In the genomic region with DNA sequence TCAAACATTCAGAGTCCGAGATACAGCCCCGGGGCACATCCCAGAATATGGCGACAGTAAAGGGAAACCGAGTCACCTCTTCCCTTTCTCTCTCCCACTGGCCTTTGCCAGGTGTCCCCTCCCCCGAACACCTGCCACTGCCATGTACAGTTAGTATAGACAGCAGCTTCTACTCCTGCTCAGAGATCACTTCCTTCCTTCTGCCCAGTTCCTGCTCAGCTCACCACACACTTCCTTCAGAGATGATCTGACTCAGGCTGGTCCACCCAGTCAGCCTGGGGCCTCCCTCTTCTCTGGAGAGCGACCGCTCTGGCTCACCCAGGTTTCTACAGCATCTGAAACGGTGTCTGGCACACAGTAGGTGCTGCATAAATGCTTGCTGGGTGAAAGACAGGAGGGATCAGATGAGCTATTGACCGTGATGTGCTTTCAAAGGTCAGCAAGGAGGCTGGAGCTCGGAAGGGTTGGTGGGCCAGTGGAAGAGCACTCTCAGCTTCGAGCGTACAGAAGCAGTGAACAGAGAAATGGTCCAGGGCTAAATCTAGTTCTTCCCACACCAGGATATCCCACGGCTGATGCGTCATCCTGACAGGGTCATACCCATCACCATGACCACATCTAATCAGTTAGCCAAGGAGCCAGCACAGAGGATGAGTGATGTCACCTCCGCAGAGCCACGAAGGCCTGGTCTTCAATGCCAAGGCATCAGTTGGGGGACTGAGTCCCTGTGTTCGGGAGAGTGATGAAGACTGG, we compare ENCODE assay signal across 10 mouse cellular contexts. TPM values are rescaled to one million over a fixed set of nuclear protein-coding genes. Genes with fewer than 3 reads are reported as not detected.
DNase-seq lines count a peak whose midpoint lies in the region; ATAC-seq and TF ChIP-seq lines count a peak whose summit lies in the region.
"Had no signal": no experiment of that assay in that cellular context is flagged by ENCODE, and none has a peak within 500 bp of the region (broad histone marks: within the 10 kb centered on the region; RNA-seq: fewer than 3 reads in every experiment).

No protein-coding gene starts in this region.

- peak overlapping the region; percentile 43; the same call in 1 of the 2 replicates for H3K27ac ChIP-seq in limb, embryonic 15.5 days
- H3K27ac ChIP-seq in limb, embryonic 10.5 days, result no peak overlapping the region
- H3K27ac ChIP-seq in liver, postnatal 0 days (ENCODE audit: low read depth), result peak overlapping the region; percentile 35
- H3K27ac ChIP-seq: forebrain, embryonic 10.5 days; layer of hippocampus, adult 2 months; limb, embryonic 13.5 days had no signal

- 84% methylated on average over 17 of the region's 17 CpGs for WGBS in limb, embryonic 15.5 days
- WGBS in limb, embryonic 10.5 days, result 83% methylated on average over 17 of the region's 17 CpGs
- 51% methylated on average over 17 of the region's 17 CpGs for WGBS in liver, postnatal 0 days (ENCODE audit: insufficient replicate concordance)

- no peaks in the 10 kb centered on the region for H3K36me3 ChIP-seq in limb, embryonic 15.5 days
- no peaks in the 10 kb centered on the region for H3K36me3 ChIP-seq in limb, embryonic 10.5 days
- no peaks in the 10 kb centered on the region for H3K36me3 ChIP-seq in E14TG2a.4 (ENCODE audit: insufficient read depth, low read length)
- H3K36me3 ChIP-seq in liver, postnatal 0 days (replicated peaks; ENCODE audit: insufficient read depth, low read length), result no peaks in the 10 kb centered on the region
- H3K36me3 ChIP-seq: forebrain, embryonic 10.5 days; limb, embryonic 13.5 days had no signal

- no peak for TF ChIP-seq EP300 in liver, postnatal 0 days (IDR thresholded peaks at IDR 0.05; ENCODE audit: low read depth)

- no peak for ATAC-seq in limb, embryonic 15.5 days (ENCODE audit: insufficient number of reproducible peaks, low FRiP score, low TSS enrichment, low read depth)
- ATAC-seq in liver, postnatal 0 days, result peak; percentile 40; the same call in 1 of the 2 replicates

- H3K9me3 ChIP-seq in limb, embryonic 15.5 days, result no peaks in the 10 kb centered on the region
- no peaks in the 10 kb centered on the region for H3K9me3 ChIP-seq in limb, embryonic 10.5 days (replicated peaks)
- H3K9me3 ChIP-seq in E14TG2a.4 (ENCODE audit: low read length), result no peaks in the 10 kb centered on the region
- H3K9me3 ChIP-seq in liver, postnatal 0 days (ENCODE audit: low read length), result no peaks in the 10 kb centered on the region
- H3K9me3 ChIP-seq: forebrain, embryonic 10.5 days; limb, embryonic 13.5 days had no signal

- intact Hi-C loops in gastrocnemius, postnatal 36 days (cut with DNase I), result no loop called here

- H3K4me3 ChIP-seq in limb, embryonic 15.5 days, result no peak overlapping the region
- no peak overlapping the region for H3K4me3 ChIP-seq in limb, embryonic 10.5 days
- peak overlapping the region; percentile 7; the same call in 1 of the 2 replicates for H3K4me3 ChIP-seq in E14TG2a.4 (replicated peaks; ENCODE audit: low read length)
- H3K4me3 ChIP-seq in liver, postnatal 0 days (ENCODE audit: low read depth, low read length), result no peak overlapping the region
- H3K4me3 ChIP-seq: forebrain, embryonic 10.5 days; layer of hippocampus, adult 2 months; limb, embryonic 13.5 days had no signal

- H3K9ac ChIP-seq in limb, embryonic 15.5 days, result no peak overlapping the region
- H3K9ac ChIP-seq in liver, postnatal 0 days (replicated peaks), result no peak overlapping the region
- H3K9ac ChIP-seq: limb, embryonic 13.5 days had no signal

- H3K27me3 ChIP-seq in limb, embryonic 15.5 days, result no peaks in the 10 kb centered on the region
- no peaks in the 10 kb centered on the region for H3K27me3 ChIP-seq in limb, embryonic 10.5 days (ENCODE audit: low read depth, poor library complexity, severe bottlenecking)
- 0 out of 2 replicates have a peak, but pooled peaks cover 3% of the 10 kb centered on the region for H3K27me3 ChIP-seq in E14TG2a.4 (ENCODE audit: insufficient read depth, low read length)
- H3K27me3 ChIP-seq in liver, postnatal 0 days (ENCODE audit: insufficient read depth, low read length), result no peaks in the 10 kb centered on the region
- H3K27me3 ChIP-seq: limb, embryonic 13.5 days had no signal

- no peak overlapping the region for H3K4me2 ChIP-seq in limb, embryonic 15.5 days
- H3K4me2 ChIP-seq in liver, postnatal 0 days (ENCODE audit: low read depth, low read length), result peak overlapping the region; percentile 13
- H3K4me2 ChIP-seq: limb, embryonic 13.5 days had no signal

- no peak for TF ChIP-seq CTCF in E14TG2a.4 (conservative IDR thresholded peaks at IDR 0.05; ENCODE audit: low read length)
- no peak for TF ChIP-seq CTCF in liver, postnatal 0 days (IDR thresholded peaks at IDR 0.05; ENCODE audit: low read depth)

- H3K4me1 ChIP-seq in limb, embryonic 15.5 days, result peaks cover 87% of the 10 kb centered on the region
- H3K4me1 ChIP-seq in limb, embryonic 10.5 days, result peaks cover 76% of the 10 kb centered on the region
- H3K4me1 ChIP-seq in E14TG2a.4 (replicated peaks; ENCODE audit: low read depth, low read length), result peaks cover 99% of the 10 kb centered on the region
- peaks cover 38% of the 10 kb centered on the region for H3K4me1 ChIP-seq in liver, postnatal 0 days (ENCODE audit: insufficient read depth)

- DNase-seq in limb, embryonic 10.5 days (ENCODE audit: low spot score), result no peak
- DNase-seq in liver, postnatal 0 days, result no peak
- peak; percentile 48 for DNase-seq in thymus, postnatal 25 days
- DNase-seq in gastrocnemius, postnatal 36 days, result no peak
- no peak for DNase-seq in natural killer cell, adult 2 months (ENCODE audit: low spot score in 2 of 2)

RNA-seq across cellular contexts. Expression of a gene that starts 22.5 kb away (rescaled TPM):
- polyA plus RNA-seq in limb, embryonic 15.5 days (2015; fragmentation: Nextera tagmentation; extraction: Ambion mirVana), result 12.2 and 12.4 TPM in 2 replicates
- 3.1 and 3.8 TPM in 2 replicates for polyA plus RNA-seq in limb, embryonic 10.5 days (2016; fragmentation: Nextera tagmentation; extraction: Ambion mirVana)
- 0.82 and 0.95 TPM in 2 replicates for polyA plus RNA-seq in liver, postnatal 0 days (2015; fragmentation: Nextera tagmentation; extraction: Ambion mirVana)
- 10 to 100 TPM; 35.5 to 36.6 TPM for total RNA-seq in gastrocnemius, postnatal 36 days (2021)
